Mouse (Mus musculus) intestine, postnatal 0 days (tissue): ENCODE results near the gene Ctsd. TPM values are rescaled to one million over a fixed set of nuclear protein-coding genes. Genes with fewer than 3 reads are reported as not detected.
A peak's percentile ranks its signal among the peaks of the same experiment; 100 is the strongest.

Experiments used
- ATAC-seq: fragments of 200-750 bp; cut with Nextera tagmentation; 2 replicates; pipeline ENCODE4 v1.8.0; 2017; ENCODE audit warnings: mild to moderate bottlenecking, moderate TSS enrichment, moderate library complexity
- H3K27ac ChIP-seq: fragments of 300-500 bp; sonication (generic); 2 replicates; pipeline ENCODE4 v1.5.1; 2014; ENCODE audit warnings: mild to moderate bottlenecking, low read depth, low read length, moderate library complexity
- H3K27me3 ChIP-seq: fragments of 300-500 bp; sonication (generic); replicated peaks from 2 replicates; pipeline ENCODE4 v1.6.1; 2014; ENCODE audit warnings: low read length, mixed read lengths; ENCODE audit not compliant: control insufficient read depth, insufficient read depth
- H3K36me3 ChIP-seq: fragments of 300-500 bp; sonication (generic); 2 replicates; pipeline ENCODE4 v1.6.1; 2014; ENCODE audit warnings: mild to moderate bottlenecking, moderate library complexity; ENCODE audit not compliant: control insufficient read depth, insufficient read depth
- H3K4me1 ChIP-seq: fragments of 300-500 bp; sonication (generic); replicated peaks from 2 replicates; pipeline ENCODE4 v1.6.1; 2014; ENCODE audit warnings: antibody characterized with exemption, low read length, mixed read lengths; ENCODE audit not compliant: control insufficient read depth, insufficient read depth
- H3K4me2 ChIP-seq: fragments of 300-500 bp; sonication (generic); replicated peaks from 2 replicates; pipeline ENCODE4 v1.6.1; 2014; ENCODE audit warnings: low read depth, mild to moderate bottlenecking, moderate library complexity
- H3K4me3 ChIP-seq: fragments of 300-500 bp; sonication (generic); 2 replicates; pipeline ENCODE4 v1.5.1; 2014; ENCODE audit warnings: low read depth, low read length
- H3K9ac ChIP-seq: fragments of 300-500 bp; sonication (generic); 2 replicates; pipeline ENCODE4 v1.6.1; 2014; ENCODE audit warnings: mild to moderate bottlenecking, low read depth, low read length
- H3K9me3 ChIP-seq: fragments of 300-500 bp; sonication (generic); 2 replicates; pipeline ENCODE4 v1.6.1; 2016; ENCODE audit warnings: mixed run types; ENCODE audit not compliant: control insufficient read depth
- CTCF ChIP-seq: sonication (generic); IDR thresholded peaks from 2 replicates; pipeline ENCODE4 v1.5.1; 2016; ENCODE audit warnings: low read depth, mild to moderate bottlenecking, control low read depth, antibody characterized with exemption, moderate library complexity
- WGBS: fragments of 180-500 bp; shearing (Covaris S2); extraction: QIAGEN DNeasy Blood & Tissue Kit; methylation state at CpG from one replicate; pipeline ENCODE4 v1.1.7; 2014; 5-methylcytosine and 5-hydroxymethylcytosine counted together
- polyA plus RNA-seq: library from polyadenylated mRNA; unstranded; fragments of >200 nt; fragmentation: Nextera tagmentation; extraction: Ambion mirVana; gene quantifications from 2 replicates; pipeline ENCODE4 v1.2.1, GENCODE M21; 2015

Gene Ctsd
- polyA plus RNA-seq, 1 experiment from 2014 or later = 496 TPM

DNA sequence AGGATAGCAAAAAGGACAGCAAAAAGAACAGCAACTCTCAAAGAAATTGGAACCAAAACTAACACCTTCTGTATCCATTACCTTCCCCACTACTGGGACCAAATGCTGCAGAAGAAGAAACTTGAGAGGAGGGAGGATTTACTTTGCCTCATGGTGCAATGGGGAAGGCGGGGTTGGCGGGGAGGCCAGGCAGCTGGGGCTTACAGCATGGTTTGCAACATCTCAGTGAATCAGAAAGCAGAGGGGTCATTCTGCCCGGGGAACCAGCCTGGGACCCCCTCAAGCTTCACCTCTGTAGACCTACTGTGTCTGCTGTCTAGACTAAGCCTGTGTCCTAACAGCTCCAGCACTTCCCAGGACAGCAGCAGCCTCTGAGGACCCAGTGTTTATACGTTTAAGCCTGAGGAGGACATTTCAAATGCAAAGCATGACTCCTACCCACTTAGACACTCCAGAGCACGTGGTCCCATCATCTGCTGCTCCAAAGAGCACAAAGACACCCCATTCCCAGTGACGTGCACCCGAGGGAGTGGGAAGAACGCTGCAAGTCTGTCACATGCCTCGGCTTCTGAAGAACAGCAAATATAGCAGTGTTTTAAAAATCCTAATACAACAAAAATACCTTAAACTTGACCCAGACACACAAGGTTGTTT lies 38.4 kb downstream of the Ctsd start:
- no peak overlapping the region for H3K9ac ChIP-seq
- no peaks in the 10 kb centered on the region for H3K9me3 ChIP-seq
- H3K4me3 ChIP-seq = no peak overlapping the region
- H3K36me3 ChIP-seq = no peaks in the 10 kb centered on the region
- no peak overlapping the region for H3K4me2 ChIP-seq
- 37% methylated on average over 9 of the region's 9 CpGs for WGBS
- ATAC-seq = no peak
- H3K27ac ChIP-seq = no peak overlapping the region
- no peaks in the 10 kb centered on the region for H3K27me3 ChIP-seq
- TF ChIP-seq CTCF = no peak
- no peaks in the 10 kb centered on the region for H3K4me1 ChIP-seq

DNA sequence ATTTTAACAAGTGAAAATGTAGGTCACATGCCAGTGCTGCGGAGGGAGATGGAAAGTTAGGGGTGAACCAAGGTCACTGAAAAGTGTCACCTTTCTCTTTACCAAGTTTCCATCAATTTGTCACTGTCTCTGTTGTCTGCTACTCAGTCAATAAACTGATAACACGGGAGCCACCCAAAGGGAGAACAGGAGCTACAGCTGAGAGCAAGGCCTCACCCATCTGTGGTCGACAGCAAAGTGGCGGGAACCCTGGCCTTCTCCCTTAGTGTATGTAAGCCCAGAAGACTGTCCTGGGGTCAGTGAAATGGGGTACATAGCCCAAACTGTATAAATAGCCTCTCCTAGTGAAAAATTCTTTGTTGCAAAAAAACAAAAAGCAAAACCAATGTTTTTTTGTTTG lies 40.3 kb downstream of the Ctsd start:
- H3K4me3 ChIP-seq = no peak overlapping the region
- no peaks in the 10 kb centered on the region for H3K36me3 ChIP-seq
- no peak for TF ChIP-seq CTCF
- WGBS = 57% methylated on average over 4 of the region's 4 CpGs
- H3K27ac ChIP-seq = no peak overlapping the region
- H3K9ac ChIP-seq = no peak overlapping the region
- H3K4me2 ChIP-seq = no peak overlapping the region
- no peaks in the 10 kb centered on the region for H3K27me3 ChIP-seq
- ATAC-seq = no peak
- H3K9me3 ChIP-seq = no peaks in the 10 kb centered on the region
- H3K4me1 ChIP-seq = no peaks in the 10 kb centered on the region

GRCm38 (mm10) chr7:142342247-142342640 lies 45.6 kb downstream of the Ctsd start:
- no peaks in the 10 kb centered on the region for H3K9me3 ChIP-seq

DNA sequence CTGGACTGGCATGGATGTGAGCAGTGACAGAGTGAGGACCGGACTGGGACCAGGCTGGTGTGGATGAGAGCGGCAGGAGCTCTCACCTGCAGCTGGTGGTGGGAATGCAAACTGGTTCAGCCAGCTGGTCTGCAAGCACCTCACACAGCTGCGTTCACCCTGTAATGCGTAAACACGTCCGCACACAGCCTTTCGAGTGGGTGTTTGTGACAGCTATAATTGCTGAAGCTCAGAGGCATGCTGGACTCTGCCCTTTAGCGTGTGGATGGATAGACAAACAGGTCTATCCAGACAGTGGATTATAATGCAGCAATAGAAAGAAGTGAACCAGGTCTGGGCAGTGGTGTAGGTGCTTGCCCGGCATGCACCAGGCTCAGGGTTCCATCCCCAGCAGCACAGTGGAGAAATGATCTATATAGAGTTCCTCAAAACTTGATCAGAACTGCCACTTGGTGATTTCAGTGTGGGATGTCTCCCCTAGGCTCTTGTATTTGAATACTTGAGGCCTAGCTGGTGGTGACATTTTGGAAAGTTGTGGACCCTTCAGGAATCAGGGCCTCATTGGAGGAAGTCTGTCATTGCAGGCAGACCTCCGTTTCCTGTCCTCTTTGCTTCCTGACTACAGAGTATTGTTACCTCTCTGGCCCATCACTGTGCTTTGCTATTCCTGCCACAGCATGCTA lies 46.1 kb downstream of the Ctsd start:
- H3K4me3 ChIP-seq = no peak overlapping the region
- no peaks in the 10 kb centered on the region; the same call in 1 of the 2 replicates for H3K4me1 ChIP-seq
- no peaks in the 10 kb centered on the region for H3K27me3 ChIP-seq
- TF ChIP-seq CTCF = no peak
- H3K4me2 ChIP-seq = no peak overlapping the region
- 36% methylated on average over 10 of the region's 10 CpGs for WGBS
- H3K36me3 ChIP-seq = no peaks in the 10 kb centered on the region
- ATAC-seq = peak; percentile 28; the same call in 1 of the 2 replicates
- no peaks in the 10 kb centered on the region for H3K9me3 ChIP-seq
- H3K9ac ChIP-seq = no peak overlapping the region; the same call in 1 of the 2 replicates
- H3K27ac ChIP-seq = no peak overlapping the region

More at GRCm38 (mm10) chr7:142342247-142342640, 45.6 kb downstream of the Ctsd start:
- H3K4me3 ChIP-seq = no peak overlapping the region
- WGBS = 65% methylated on average over 3 of the region's 3 CpGs
- H3K27ac ChIP-seq = no peak overlapping the region
- ATAC-seq = no peak
- H3K27me3 ChIP-seq = no peaks in the 10 kb centered on the region
- H3K4me1 ChIP-seq = no peaks in the 10 kb centered on the region; the same call in 1 of the 2 replicates
- no peak overlapping the region for H3K4me2 ChIP-seq
- no peak for TF ChIP-seq CTCF
- H3K9ac ChIP-seq = no peak overlapping the region
- no peaks in the 10 kb centered on the region for H3K36me3 ChIP-seq

GRCm38 (mm10) chr7:142340269-142340970 lies 47.4 kb downstream of the Ctsd start:
- no peak overlapping the region for H3K27ac ChIP-seq

GRCm38 (mm10) chr7:142335151-142335550 lies 52.7 kb downstream of the Ctsd start:
- no peak overlapping the region for H3K4me3 ChIP-seq
- WGBS = 83% methylated on average over 8 of the region's 8 CpGs
- no peak for ATAC-seq
- H3K27ac ChIP-seq = no peak overlapping the region
- H3K36me3 ChIP-seq = no peaks in the 10 kb centered on the region
- H3K27me3 ChIP-seq = no peaks in the 10 kb centered on the region
- H3K9ac ChIP-seq = no peak overlapping the region
- H3K4me2 ChIP-seq = no peak overlapping the region
- TF ChIP-seq CTCF = no peak
- no peaks in the 10 kb centered on the region for H3K9me3 ChIP-seq
- no peaks in the 10 kb centered on the region for H3K4me1 ChIP-seq

More at GRCm38 (mm10) chr7:142340269-142340970, 47.4 kb downstream of the Ctsd start:
- Histone ChIP-seq H3K27me3 (no peaks in the 10 kb centered on the region), H3K9me3 (no peaks in the 10 kb centered on the region), H3K9ac (no peak overlapping the region), H3K4me3 (no peak overlapping the region), H3K4me1 (no peaks in the 10 kb centered on the region; the same call in 1 of the 2 replicates), H3K4me2 (no peak overlapping the region), H3K36me3 (no peaks in the 10 kb centered on the region)
- WGBS = 59% methylated on average over 10 of the region's 10 CpGs
- no peak for ATAC-seq
- TF ChIP-seq CTCF = peak; percentile 43
